Mouse (Mus musculus): ENCODE data around the gene Cfap44.

Cfap44 gene

DNA sequence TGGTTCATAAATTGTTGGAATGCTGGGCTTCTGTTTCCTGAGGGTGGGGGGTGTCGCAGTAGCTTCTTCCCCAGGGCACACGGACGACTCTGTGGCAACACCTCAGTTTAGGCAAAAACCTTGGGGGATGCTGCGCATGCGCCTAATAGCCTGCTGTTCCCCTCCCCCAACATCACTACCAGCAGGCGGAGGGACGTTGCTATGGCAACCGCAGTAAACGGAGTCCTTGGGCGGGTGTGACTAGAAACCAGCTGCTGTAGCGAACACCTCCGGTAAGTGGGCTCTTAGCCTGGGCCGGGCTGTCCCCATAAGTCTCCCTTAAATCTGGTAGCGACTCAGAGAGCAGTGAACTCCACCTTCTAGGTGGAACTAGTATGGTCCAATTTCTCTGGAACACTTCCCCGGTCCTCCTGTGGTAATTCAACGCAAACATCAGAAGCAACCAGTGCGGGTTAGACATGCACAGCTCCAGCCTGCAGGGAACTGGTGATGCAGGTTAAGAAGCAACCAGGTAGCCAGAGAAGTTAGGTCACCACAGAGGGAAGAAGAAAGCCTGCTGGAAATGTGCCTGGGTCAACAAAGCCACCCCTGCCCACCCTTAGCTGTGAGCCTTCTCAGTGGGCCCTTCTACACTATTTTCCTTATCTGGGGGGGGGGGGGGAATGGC, at the start of gene Cfap44:
Cfap44 (plus strand) TSS at position 220 of the 667 bp plus-strand sequence.
- peak; percentile 72 to 81 for DNase-seq

DNA sequence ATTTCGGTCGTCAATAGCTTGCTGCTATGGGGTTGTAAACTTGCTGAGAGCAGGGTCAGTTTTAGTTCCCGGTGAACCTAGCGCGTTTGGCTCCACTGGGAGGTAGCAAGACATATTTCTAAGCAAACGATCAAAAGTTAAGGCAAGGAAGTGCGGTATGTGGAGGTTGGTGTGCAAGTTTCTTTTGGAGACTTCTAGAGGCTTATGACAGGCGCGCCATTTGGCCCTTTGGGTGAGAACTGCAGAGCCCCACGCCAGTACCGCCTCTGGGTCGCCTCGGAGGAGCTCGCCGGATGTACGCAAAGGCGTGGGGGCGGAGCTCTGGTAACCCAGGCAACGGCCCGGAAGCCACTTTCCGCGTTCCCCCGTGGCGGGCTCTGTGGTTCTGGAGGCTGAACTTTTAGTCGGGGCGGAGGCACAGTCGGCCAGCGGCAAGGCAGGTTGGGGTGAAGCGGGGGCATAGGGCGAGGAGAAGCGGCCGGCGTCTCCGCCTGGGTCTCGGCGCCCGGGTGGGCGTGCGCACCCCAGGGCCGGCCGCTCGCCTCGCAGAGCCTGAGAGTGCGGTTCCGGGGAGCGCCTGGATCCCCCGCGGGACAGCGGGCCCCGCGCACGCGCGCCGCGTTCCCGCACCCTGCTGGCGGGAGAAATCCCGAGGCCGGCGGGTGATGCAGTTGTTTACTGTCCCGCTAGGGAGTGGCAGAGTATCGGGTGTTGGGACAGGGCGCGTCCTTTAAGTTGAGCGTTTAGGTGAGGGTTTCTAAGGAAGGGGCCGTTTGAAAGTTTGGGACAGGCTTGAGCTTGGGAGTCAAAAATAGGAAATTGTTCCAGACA, 47.3 kb upstream of the Cfap44 start, which contains the start of gene Spice1:
Spice1 (plus strand) TSS at position 51 of the 831 bp plus-strand sequence.
- peak; percentile 94 to 98 for DNase-seq

DNA sequence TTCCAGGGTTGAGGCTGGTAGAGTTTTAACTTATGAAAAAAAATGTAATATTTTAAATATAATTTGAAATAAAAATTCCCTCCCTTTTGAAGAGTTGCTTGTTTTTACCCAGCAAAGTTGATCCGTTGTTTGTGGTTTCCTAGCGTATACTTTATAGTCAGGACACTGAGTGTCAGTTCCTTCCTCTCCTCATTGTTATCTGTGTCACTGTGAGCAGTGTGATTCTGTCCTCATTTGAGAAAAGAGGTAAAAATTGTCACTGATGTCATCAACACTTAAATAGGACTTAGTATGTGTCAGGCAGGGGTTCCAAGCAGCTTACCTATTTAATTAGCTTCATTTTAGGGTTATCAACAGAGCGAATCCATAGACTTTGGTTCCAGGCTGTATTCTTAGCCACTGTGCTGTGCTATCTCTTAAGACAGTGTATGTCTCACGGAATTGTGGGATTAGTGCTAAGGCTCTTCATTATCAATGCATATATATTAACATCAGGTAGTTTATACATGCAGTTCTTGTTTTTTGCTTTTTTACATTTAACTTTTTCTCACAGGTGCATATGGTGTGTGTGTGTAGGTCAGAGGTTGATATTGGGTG, 44.7 kb upstream of the Cfap44 start:
- DNase-seq = no peak

DNA sequence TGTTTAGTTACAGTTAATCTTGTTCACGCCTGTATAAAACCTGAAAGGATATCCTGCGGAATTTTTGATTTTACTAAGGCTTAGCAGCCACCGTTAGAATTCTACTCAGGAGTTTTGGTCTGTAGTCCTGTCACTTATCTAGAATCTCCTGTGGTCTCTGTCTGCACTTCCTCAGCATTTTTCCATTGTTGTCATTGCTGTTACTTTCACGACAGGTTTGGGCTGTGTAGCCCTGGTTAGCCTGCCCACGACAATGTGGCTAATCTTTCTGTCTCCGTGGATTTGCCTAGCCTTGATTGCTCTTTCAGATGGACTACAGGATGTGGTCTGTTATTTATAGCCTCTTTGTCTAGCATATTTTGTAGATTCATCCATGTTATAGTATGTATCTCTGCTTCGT, 38.3 kb upstream of the Cfap44 start:
- no peak for DNase-seq

DNA sequence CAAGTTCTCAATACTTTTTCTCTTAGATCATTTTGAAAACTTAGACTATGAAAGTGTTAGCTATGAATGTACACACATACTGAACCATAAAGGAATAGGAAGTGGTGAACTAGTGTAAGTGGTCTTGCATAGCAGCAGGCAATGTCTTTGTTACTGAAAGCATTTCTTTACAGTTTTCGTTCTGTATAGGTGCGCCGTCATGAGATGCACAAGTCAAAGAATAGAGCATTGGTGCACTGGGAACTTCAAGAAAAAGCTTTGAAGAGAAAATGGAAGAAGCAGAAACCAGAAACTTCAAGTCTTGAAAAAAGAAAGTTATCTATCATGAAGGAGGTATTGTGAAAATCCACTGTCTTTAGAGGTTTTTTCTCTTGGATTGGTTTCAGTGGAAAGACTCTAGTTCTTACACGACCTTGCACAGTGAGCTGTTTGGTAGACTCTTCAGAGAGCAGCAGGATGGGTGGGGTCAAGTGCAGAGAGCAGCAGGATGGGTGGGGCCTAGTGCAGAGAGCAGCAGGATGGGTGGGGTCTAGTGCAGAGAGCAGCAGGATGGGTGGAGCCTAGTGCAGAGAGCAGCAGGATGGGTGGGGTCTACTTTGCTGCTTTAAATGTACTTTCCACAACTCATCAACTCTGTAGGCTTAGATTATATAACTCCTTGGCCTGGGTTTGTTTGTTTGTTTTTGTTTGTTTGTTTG, 36.9 kb upstream of the Cfap44 start:
- no peak for DNase-seq

DNA sequence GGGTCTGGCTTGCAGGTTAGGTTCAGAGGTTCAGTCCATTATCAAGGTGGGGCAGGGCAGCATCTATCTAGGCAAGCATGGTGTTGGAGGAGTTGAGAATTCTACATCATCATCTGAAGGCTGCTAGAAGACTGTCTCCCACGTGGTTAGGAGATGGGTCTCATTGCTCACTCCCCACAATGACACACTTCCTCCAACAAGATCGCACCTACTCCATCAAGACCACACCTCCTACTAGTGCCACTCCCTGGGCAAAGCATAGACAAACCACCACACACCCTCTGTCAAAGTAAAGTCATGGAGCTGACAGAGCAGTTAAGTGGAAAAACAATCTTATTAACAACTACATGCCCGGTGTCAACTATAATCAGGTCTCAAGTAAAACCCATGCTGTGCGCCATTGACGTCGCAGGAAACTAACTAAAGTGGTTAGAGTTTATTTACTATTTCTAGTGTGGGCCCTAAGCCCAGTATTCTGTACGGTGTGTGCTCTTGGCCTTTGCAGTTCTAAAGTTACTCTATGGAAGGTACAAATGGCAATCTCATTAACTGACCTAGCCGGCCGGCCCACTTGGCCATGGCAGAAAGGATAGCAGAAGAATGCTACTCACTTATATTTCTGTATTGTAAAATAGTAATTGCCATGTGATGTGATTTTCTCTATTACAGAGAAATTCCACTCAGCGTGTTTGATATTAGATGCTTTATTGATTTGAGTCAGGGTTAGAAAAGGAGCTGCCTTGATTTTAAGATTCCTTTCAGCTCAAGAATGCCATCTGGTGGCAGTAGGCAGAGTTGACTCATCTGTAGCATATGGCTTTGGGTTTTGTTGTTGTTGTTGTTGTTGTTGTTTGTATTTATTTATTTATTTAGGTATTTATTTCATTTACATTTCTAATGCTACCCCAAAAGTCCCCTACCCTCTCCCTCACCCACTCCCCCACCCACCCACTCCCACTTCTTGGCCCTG, 32.4 kb upstream of the Cfap44 start:
- DNase-seq = peak; percentile 41 to 64

DNA sequence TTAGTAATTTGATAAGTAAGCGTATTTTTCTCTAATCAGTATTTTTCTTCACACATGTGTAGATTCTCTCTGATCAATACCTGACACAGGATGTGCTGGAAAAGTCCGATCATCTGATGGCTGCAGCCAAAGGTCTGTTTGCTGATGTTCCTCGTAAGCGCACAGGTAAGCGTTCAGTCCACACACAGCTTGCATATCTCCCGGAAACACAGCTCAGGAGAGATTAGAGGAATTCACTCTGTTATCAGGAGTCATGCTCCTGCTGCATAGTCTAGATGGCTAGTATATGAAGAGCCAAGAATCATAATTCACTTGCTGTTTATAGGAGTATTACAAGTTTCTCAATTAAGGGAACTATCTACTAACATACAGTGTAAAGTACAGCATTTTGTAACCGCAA, 29.1 kb upstream of the Cfap44 start:
- no peak for DNase-seq

DNA sequence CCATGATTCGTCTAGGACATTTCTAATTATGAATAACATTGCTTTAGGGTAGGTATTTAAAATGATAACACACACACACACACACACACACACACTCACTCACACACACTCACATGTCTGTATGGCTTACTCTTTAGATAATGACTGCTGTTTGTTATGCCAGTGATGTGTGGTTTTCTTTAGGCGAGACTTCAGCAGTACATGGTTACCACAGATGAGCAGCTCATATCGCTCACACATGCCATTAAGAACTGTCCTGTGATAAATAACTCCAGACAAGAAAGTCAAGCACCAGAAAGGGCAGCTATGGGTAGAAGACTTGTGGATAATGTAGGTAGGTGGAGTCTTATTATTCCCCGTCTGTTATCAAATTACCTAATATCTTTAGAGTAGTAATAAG, 19.1 kb upstream of the Cfap44 start:
- no peak for DNase-seq

DNA sequence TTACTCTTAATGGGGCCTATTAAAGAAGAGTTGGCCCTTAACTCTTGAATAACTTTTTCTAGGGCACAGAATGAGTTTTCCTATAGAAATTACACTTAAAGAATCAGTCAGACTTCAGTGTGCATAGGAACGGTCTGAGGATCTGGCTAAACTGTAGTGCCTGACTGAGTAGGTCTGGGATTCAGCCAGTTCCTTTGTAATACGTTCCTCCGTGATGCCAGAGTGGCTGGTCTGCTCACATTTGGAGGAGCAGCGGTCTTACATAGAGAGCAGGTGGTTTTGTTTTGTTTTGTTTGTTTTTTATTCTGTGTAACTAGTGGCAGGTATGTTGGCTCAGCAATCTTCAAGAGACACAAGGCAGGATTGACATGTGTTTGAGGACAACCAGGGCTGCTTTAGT, 14.6 kb upstream of the Cfap44 start:
- no peak for DNase-seq

DNA sequence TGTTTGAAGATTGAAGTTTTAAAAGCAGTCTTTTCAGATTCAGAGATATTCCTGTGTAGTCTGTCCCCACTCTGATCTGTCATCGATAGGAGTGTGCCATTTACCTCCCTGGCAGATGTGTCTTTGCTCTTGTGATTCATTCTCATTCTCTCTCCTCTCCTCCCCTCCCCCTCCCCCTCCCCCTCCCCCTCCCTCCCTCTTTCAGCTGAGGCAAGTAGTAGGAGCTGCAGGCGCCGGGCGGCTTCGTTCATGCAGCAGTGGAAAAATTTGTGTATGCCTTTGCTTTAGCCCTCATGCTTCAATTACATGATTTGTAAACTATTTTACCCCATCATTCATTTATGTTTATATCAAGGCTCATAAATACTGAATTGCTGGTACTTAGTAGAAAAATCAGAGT, 13.0 kb upstream of the Cfap44 start:
- no peak for DNase-seq

DNA sequence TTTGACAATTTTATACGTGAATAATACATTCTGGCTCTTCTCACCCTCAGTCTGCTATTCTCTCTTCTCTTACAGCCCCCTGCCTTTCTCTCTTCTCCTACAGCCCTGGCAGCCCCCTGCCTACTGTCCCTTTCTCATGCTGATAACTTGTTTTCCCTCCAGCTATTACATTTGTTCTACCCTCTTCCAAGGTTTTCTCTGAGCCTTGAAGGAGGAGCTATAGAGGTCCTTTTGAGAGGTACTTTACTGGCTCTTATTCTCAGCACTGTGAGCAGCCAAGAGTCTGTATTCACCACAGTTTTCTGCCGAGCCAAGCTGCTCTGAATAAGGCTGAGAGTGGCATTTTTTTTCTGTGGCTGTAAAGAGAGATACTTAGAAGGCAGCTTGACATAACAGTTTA, 11.0 kb upstream of the Cfap44 start:
- DNase-seq = no peak

DNA sequence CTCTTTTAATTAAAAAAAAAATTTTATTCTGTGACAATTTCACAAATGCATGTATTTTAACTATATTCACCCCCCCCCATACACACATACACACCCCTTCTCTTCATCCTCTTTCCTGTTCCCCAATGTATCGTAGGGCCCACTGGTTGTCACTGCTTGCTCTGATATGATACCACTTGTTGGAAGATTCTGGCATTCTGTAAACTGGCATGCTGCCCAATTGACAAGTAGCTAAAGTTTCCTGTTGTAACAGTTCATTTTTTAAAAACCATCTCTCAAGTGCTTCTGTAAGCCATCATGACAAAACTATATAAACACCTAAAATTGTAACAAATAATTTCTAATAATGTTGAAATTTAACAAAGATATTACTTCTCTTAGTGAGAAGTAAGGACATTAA, 10.3 kb upstream of the Cfap44 start:
- no peak for DNase-seq

DNA sequence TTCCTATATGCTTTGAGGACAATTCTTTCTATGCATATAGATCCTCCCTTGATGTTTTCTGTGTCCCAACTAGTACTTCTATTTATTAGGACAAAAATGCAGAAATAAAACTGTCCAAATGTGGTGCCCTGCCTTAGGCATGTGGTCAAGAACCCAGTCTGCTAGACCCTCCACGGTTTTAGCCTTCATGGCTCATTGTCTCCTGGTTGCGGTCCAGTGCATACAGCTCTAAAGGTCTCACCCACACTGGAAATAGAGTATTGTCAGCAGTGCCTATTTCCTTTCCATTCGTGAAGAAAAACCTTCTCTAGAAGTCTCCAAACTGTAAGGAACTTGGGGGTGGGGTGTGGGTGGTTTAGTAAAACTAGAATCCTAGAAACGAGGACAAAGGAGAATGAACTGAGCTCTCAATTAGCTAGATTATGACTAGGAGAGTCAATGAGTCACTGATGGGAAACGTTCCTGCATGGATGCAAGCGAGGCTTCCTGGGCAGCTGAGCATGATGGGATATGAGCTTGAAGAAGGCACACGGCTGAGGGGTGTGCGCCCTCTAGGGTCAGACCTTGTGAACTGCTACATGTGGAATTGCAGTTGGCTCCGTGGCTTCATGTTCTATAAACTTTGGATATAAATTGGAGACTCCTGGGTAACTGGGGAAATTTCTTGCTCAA, 2.6 kb upstream of the Cfap44 start:
- DNase-seq = peak; percentile 28 to 58

DNA sequence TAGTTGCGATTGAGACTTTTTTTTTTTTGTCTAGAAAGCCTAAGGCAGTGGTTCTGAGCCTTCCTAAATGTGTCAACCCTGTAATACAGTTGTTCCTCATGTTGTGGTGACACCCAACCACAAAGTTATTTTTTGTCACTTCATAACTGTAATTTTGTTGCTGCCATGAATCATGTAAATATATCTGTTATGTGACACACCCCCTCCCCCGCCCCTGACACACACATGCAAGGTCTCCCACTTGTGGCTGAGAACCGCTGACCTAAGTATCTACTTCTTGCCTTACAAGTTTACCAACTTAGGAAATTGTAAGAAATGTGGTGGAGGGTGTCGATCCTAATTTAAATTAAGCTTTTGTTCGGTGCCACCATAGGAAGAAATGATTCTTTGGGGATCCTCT, 10.3 kb downstream of the Cfap44 start:
- DNase-seq = no peak

DNA sequence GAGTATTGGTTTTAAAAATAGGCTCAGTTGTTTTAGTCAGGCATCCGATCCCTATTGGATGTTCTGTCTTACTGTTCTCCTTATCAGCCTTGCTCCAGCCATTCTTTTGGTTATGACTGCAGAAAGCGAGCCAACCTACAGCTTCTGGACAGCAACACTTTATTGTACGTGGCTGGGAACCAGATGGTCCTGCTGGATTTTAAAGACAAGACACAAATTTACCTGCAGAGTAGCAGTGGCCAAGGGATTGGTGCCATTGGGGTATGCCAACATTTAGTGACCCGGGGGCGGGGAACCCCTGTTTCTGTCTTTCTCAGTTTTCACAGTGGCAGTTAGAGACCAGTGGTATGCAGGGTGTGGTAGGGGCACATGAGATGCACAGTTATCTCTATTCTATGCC, 12.6 kb downstream of the Cfap44 start:
- peak; percentile 48 to 58 for DNase-seq

DNA sequence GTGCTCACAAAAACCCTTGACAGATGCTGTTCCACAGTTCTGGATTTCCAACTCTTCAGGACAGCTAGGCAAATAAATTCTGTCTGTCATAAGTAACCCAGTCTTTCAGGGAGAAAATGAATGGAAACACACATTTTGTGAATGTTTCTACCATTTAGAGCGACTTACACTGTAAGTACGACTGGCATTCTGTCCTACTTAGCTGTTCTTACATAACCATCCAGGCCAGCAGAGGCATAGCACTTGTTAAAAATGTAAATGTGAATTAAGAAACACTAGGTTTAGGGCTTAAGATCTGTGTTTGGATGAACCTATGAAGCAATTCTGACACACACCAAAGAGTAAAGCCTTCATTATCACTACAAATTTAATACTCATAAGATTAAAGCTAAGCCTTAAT, 13.7 kb downstream of the Cfap44 start:
- DNase-seq = no peak

DNA sequence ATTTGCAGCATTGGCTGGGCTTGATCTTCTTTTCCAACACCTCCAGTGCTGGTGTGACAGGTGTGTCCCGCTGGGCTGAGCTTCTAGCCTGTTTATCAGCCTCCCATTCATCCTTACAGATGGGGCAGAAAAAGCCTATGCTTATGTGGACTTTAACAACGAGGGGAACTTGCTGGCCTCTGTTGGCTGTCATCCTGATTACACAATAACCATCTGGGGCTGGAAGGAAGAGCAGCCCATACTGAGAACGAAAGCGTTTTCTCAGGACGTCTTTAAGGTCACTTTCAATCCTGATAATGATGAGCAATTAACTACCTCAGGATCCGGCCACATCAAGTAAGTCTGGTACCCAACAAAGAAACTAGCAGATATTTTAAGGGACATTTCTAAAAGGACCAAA, 15.6 kb downstream of the Cfap44 start:
- DNase-seq = no peak

DNA sequence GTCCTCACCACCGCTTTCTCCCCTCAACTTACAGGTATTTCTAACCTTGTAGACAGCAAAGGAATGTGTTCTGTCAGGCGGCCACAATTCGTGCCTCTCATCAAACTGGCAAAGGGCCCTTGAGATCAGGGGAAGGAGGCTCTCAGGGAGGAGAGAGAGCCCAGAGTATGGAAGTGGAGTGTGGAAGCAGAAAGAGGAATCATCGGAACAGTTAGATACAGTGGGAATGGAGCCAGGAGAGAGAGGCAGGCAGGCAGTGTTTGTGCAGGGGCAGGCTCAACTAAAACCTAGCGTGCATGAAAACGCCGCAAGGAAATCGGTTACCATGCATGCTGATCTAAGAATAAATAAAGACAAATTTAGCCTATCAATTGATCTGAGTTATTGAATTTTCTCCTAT, 23.0 kb downstream of the Cfap44 start:
- DNase-seq = peak; percentile 39 to 42

DNA sequence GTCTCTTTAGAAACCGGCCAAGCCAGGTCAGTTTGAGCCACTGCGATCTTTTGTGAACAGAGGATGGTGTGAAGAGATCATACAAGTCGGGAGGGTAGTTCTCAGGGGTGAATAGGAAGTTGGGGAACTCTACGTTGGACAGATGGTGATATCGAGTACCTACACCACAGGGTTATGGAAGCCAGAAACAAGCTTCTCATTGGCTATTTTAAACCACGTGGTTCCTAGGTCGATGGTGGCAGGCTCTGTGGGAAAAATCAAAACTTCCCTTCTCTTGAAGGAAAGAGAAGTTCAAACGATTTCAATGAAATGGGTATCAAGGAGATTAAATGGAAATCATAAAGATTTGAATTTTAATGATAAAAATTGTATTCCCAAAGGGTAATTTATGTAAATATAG, 27.1 kb downstream of the Cfap44 start:
- no peak for DNase-seq

DNA sequence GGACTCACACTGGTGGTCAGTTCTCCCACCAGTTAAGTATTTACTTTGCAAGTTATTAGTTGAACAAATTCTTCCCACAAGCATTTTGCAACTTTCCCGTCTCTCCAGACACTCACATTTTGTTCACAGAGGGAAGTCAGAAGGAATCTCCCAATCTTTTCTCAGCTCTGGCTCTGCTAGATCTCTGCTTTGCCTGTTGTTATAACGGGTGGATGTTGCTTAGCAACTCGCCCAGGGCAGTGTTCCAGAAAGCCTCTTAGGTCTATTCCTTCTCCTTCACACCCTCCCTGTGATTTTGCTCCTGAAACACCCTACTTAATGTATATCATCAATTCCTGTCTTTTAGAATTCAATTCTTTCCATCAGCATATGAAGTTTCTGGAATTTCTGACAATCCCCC, 28.9 kb downstream of the Cfap44 start:
- DNase-seq = no peak

DNA sequence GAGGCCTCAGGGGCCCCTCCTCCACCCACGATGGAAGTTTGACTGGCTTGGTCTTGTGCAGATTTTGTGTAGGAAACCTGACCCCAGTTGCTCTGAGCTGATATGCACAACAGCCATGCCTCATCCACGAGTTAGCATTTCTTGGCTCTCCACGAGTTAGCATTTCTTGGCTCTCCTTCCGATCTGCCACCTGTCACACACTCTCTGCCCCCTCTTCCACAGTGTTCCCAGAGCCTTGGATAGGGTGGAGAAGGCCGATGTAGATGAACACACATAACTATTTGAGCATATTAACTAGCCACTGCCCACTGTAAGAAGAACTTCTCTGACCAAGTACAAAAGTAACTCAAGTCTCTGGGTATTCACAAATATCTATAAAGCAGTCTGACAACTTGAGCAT, 33.9 kb downstream of the Cfap44 start:
- DNase-seq = no peak

DNA sequence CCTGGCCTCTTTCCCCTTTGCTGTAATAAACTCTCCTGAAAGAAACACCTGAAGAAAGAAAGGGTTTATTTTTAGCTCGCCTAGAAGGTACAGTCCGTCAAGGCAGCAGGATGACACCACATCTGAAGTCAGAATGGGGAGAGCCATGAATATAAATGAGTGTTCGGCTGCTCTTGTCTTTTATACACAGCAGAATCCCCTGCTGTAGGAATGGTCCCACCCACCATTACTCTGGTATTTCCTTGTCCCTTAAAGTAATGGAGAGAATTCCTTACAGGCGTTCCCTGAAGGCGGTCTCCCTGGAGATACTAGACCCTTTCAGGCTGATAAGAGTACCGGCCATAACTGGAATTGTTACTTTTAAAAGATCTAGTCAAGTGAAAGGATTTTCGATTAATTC, 35.4 kb downstream of the Cfap44 start:
- DNase-seq = no peak

Data from cerebellum, postnatal 25 days (tissue).